Mouse (Mus musculus) stomach, embryonic 15.5 days (tissue): Measurements from ENCODE around the gene Net1. TPM values are rescaled to one million over a fixed set of nuclear protein-coding genes. Genes with fewer than 3 reads are reported as not detected.
A peak's percentile ranks its signal among the peaks of the same experiment; 100 is the strongest.
"Not testable (repeated sequence)": the region's sequence is repeated elsewhere in the genome, so short reads cannot be mapped to it uniquely, and the experiment has no call there.

Source experiments
- ATAC-seq: fragments of 200-750 bp; cut with Nextera tagmentation; 2 replicates; pipeline ENCODE4 v1.8.0; 2017; ENCODE audit warnings: low read depth, moderate number of reproducible peaks, moderate TSS enrichment; ENCODE audit not compliant: insufficient read depth, low FRiP score
- H3K27ac ChIP-seq: fragments of 300-500 bp; sonication (generic); 2 replicates; pipeline ENCODE4 v1.5.1; 2015; ENCODE audit warnings: mild to moderate bottlenecking, inconsistent platforms
- H3K27me3 ChIP-seq: fragments of 300-500 bp; sonication (generic); replicated peaks from 2 replicates; pipeline ENCODE4 v1.6.1; 2015; ENCODE audit warnings: inconsistent platforms
- H3K36me3 ChIP-seq: fragments of 300-500 bp; sonication (generic); 2 replicates; pipeline ENCODE4 v1.6.1; 2015; ENCODE audit warnings: inconsistent platforms
- H3K4me1 ChIP-seq: fragments of 300-500 bp; sonication (generic); 2 replicates; pipeline ENCODE4 v1.6.1; 2015; ENCODE audit warnings: inconsistent platforms
- H3K4me2 ChIP-seq: fragments of 300-500 bp; sonication (generic); 2 replicates; pipeline ENCODE4 v1.6.1; 2015; ENCODE audit warnings: mild to moderate bottlenecking, inconsistent platforms
- H3K4me3 ChIP-seq: fragments of 300-500 bp; sonication (generic); replicated peaks from 2 replicates; pipeline ENCODE4 v1.5.1; 2015; ENCODE audit warnings: inconsistent platforms
- H3K9ac ChIP-seq: fragments of 300-500 bp; sonication (generic); 2 replicates; pipeline ENCODE4 v1.6.1; 2015; ENCODE audit warnings: inconsistent platforms
- H3K9me3 ChIP-seq: fragments of 300-500 bp; sonication (generic); 2 replicates; pipeline ENCODE4 v1.6.1; 2016; ENCODE audit warnings: inconsistent platforms
- WGBS: fragments of 180-500 bp; shearing (Covaris S2); methylation state at CpG from one replicate; pipeline ENCODE4 v1.1.7; 2015; 5-methylcytosine and 5-hydroxymethylcytosine counted together
- microRNA-seq: library from miRNA; unstranded; fragments of <30 nt; microRNA quantifications from one replicate; pipeline ENCODE4, GENCODE M21; 2016
- polyA plus RNA-seq: library from polyadenylated mRNA; unstranded; fragments of >200 nt; fragmentation: Nextera tagmentation; extraction: Ambion mirVana; gene quantifications from 2 replicates; pipeline ENCODE4 v1.2.1, GENCODE M21; 2015

Net1 gene
- polyA plus RNA-seq, 1 experiment from 2014 or later, result 104 TPM

DNA sequence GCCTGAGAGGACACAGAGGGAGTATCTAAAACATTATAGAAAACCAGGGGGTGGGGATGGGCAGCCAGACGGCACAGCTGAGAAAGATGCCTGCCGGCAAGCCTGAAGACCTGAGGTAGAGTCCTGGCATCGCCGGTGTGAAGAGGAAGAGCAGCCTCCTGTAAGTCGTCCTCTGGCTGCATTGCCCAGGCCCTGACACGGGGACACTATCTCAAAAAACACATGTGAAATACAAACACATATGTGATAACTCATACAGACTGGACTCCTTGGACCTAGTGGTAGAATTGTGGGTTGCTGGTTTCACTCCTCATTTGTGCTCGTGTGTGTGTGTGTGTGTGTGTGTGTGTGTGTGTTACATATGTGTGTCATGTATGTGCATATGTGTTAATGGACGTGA is 56.8 kb downstream of the Net1 start:
- no peak overlapping the region for H3K4me3 ChIP-seq
- H3K4me2 ChIP-seq, result no peak overlapping the region
- H3K9me3 ChIP-seq, result no peaks in the 10 kb centered on the region
- no peak overlapping the region for H3K9ac ChIP-seq
- H3K36me3 ChIP-seq, result no peaks in the 10 kb centered on the region
- H3K27me3 ChIP-seq, result no peaks in the 10 kb centered on the region
- 79% methylated on average over 8 of the region's 8 CpGs for WGBS
- H3K27ac ChIP-seq, result no peak overlapping the region
- peaks cover 6% of the 10 kb centered on the region; the same call in 1 of the 2 replicates for H3K4me1 ChIP-seq
- ATAC-seq, result no peak; the same call in 1 of the 2 replicates

DNA sequence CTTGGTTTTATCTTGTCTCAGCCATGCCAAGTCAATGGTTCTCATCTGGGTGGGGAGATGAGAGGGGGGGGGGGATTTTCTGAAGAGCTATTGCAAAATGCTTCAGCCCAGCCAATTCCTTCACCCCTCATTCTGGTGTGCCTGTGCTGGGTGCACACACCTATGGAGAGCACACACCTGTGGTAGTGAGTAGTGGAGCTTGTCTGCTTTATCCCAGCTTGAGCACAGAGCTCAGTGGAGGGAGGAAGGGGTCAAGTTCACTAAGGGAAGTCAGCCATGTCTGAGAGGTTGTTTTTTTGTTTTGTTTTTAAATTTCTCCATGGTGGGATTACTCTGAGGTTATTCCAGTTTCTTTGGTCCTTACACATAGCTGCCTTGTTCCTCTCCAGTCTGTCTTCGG is 61.8 kb downstream of the Net1 start:
- Histone ChIP-seq H3K27ac (no peak overlapping the region), H3K9me3 (no peaks in the 10 kb centered on the region), H3K4me1 (no peaks in the 10 kb centered on the region), H3K4me3 (no peak overlapping the region), H3K9ac (no peak overlapping the region), H3K27me3 (no peaks in the 10 kb centered on the region), H3K36me3 (no peaks in the 10 kb centered on the region), H3K4me2 (no peak overlapping the region)
- ATAC-seq, result no peak
- 72% methylated on average over 1 of the region's 1 CpGs for WGBS

DNA sequence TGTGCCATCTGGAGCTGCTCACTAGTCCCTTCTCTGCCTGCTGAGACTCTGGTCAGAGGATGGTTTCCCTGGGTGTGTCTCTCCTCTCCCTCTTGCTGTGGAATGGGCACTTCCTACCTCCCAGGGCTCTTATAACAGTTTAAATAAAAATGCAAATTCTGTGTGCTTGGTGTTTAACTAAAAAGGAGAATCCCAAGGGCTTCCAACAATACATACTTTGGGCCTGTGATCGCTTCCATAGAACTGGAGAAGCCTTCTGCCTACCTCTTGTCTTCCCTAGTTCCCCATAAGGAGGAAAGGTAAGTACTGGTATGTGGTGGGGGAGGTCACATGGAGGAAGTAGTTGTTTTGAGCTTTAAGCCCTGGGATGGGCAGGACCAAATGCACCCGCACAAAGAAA is 63.2 kb downstream of the Net1 start:
- ATAC-seq, result no peak
- no peak overlapping the region for H3K27ac ChIP-seq
- H3K36me3 ChIP-seq, result no peaks in the 10 kb centered on the region
- 79% methylated on average over 2 of the region's 2 CpGs for WGBS
- no peak overlapping the region for H3K4me2 ChIP-seq
- no peaks in the 10 kb centered on the region for H3K9me3 ChIP-seq
- no peaks in the 10 kb centered on the region for H3K27me3 ChIP-seq
- H3K4me1 ChIP-seq, result no peaks in the 10 kb centered on the region
- H3K4me3 ChIP-seq, result no peak overlapping the region
- H3K9ac ChIP-seq, result no peak overlapping the region

DNA sequence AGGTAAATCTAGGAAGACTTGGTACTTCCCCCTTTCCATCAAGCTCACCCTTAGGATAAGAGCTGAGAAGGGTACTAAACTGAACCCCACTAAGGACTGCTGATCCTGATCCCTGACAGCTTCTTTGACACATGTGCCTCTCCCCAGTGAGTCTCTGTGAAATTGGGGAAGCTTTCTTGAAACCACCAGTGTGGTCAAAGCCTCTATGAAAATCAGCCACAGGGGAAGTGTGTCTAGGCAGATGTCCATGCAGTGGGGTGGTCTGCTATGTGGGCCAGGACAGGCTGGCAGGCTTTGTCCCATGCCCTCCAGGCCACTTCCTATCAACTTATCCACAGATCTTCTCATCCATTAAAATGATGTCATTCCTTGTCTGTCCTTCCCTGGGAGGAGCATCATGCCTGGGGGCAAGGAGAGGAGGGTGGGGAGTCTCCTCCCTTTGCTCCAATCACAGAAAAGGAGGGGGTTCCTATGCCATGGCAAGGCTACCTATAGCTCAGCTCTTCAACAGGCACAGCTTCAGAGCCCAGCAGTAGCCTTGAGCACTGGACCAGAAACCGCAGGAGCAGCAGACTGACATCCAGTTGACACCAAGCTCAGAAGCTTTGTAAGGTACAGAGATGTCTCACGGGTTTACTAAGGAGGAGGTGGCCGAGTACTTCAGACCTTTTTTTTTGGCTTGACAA is 64.2 kb downstream of the Net1 start, which contains the start of gene Calm5:
Gene Calm5, plus strand, starts transcription at position 526 of the 686 bp plus-strand sequence.
- not testable (repeated sequence) for H3K27ac ChIP-seq, H3K4me1 ChIP-seq, H3K36me3 ChIP-seq, H3K4me2 ChIP-seq, ATAC-seq, H3K27me3 ChIP-seq, H3K9ac ChIP-seq, H3K9me3 ChIP-seq, H3K4me3 ChIP-seq
- 88% methylated on average over 3 of the region's 3 CpGs for WGBS

DNA sequence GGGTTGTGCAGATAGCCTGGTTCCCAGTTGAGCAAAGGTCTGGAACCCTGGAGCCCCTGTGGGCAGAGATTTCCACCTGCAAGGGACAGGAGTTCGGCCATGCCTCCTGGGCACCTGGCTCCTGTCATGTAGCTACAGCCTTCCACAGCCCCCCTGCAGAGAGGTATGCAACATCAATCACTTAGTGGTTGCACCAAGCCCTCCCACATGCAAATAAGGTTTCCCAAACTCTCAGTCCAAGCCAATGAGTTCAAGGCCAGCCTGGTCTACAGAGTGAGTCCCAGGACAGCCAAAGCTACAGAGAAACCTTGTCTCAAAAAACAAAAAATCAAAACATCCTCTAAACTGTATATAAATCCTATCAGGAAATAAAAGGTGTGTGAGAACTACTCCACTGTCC is 67.7 kb downstream of the Net1 start:
- H3K9me3 ChIP-seq, result no peaks in the 10 kb centered on the region
- no peaks in the 10 kb centered on the region for H3K4me1 ChIP-seq
- no peak overlapping the region for H3K27ac ChIP-seq
- ATAC-seq, result no peak
- H3K36me3 ChIP-seq, result no peaks in the 10 kb centered on the region
- no peaks in the 10 kb centered on the region for H3K27me3 ChIP-seq
- H3K4me3 ChIP-seq, result no peak overlapping the region
- WGBS, result 74% methylated on average over 1 of the region's 1 CpGs
- H3K4me2 ChIP-seq, result no peak overlapping the region
- H3K9ac ChIP-seq, result no peak overlapping the region

DNA sequence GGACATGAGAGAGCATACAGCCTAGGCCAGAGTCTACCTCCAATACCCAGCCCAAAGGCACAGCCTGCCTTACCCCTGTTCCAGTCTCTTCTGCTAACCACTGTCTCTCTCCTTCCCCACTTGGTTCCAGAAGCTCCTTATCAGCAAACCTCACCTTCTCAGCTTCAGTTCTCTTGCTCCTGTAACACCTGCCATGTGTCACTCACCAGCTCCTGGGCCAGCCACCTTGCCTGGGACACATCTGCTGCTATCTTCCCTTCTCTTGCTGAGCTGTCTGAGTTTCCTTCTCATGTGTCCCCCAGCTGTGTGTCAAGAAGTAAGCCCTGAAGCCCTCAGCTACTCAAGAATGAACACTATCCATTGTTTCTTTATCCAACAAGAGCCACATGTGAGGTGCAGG is 77.4 kb downstream of the Net1 start:
- not testable (repeated sequence) for H3K27ac ChIP-seq, H3K9ac ChIP-seq, H3K4me2 ChIP-seq, H3K9me3 ChIP-seq, H3K27me3 ChIP-seq, H3K36me3 ChIP-seq, H3K4me3 ChIP-seq, ATAC-seq, H3K4me1 ChIP-seq

DNA sequence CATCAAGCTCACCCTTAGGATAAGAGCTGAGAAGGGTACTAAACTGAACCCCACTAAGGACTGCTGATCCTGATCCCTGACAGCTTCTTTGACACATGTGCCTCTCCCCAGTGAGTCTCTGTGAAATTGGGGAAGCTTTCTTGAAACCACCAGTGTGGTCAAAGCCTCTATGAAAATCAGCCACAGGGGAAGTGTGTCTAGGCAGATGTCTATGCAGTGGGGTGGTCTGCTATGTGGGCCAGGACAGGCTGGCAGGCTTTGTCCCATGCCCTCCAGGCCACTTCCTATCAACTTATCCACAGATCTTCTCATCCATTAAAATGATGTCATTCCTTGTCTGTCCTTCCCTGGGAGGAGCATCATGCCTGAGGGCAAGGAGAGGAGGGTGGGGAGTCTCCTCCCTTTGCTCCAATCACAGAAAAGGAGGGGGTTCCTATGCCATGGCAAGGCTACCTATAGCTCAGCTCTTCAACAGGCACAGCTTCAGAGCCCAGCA is 80.7 kb downstream of the Net1 start, which contains the start of gene Calm4:
Gene Calm4, plus strand, starts transcription at position 446 of the 496 bp plus-strand sequence.
- not testable (repeated sequence) for H3K36me3 ChIP-seq, ATAC-seq, H3K4me1 ChIP-seq, H3K9me3 ChIP-seq, H3K27me3 ChIP-seq, H3K9ac ChIP-seq, H3K4me3 ChIP-seq, H3K4me2 ChIP-seq, H3K27ac ChIP-seq

DNA sequence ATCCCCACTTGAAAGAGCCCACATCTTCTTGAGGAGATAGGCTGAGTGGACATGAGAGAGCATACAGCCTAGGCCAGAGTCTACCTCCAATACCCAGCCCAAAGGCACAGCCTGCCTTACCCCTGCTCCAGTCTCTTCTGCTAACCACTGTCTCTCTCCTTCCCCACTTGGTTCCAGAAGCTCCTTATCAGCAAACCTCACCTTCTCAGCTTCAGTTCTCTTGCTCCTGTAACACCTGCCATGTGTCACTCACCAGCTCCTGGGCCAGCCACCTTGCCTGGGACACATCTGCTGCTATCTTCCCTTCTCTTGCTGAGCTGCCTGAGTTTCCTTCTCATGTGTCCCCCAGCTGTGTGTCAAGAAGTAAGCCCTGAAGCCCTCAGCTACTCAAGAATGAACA is 84.4 kb downstream of the Net1 start:
- not testable (repeated sequence) for ATAC-seq

DNA sequence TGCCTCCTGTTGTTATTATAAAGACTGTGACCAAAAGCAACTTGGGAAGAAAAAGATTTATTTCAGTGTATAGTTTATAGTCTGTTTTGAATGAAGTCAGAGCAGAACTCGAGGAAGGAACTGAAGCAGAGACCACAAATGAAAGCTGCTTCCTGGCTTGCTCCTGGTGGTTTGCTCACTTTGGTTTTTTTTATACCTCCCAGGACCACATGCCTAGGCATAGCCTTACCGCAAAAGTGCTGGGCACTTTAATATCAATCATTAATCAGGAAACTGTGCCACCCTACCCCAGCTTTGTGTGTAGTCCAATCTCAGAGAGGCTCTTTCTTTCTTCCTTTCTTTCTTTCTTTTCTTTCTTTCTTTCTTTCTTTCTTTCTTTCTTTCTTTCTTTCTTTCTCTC is 85.6 kb downstream of the Net1 start:
- H3K27me3 ChIP-seq, result no peaks in the 10 kb centered on the region
- H3K9ac ChIP-seq, result no peak overlapping the region
- no peaks in the 10 kb centered on the region for H3K36me3 ChIP-seq
- H3K27ac ChIP-seq, result peak overlapping the region; percentile 59
- WGBS, result 35% methylated on average over 2 of the region's 2 CpGs
- H3K4me1 ChIP-seq, result no peaks in the 10 kb centered on the region
- ATAC-seq, result no peak
- H3K4me2 ChIP-seq, result no peak overlapping the region
- no peaks in the 10 kb centered on the region for H3K9me3 ChIP-seq
- no peak overlapping the region for H3K4me3 ChIP-seq

More for the DNA sequence above, 84.4 kb downstream of the Net1 start:
- H3K9ac ChIP-seq, H3K36me3 ChIP-seq, H3K27me3 ChIP-seq, H3K4me1 ChIP-seq, H3K27ac ChIP-seq, H3K4me3 ChIP-seq, H3K4me2 ChIP-seq, H3K9me3 ChIP-seq: not testable (repeated sequence)

Small RNA genes lying within 50 kb of the gene (microRNA-seq; reads per million reads assigned to microRNA genes)
- gene Gm22460, result not detected

Other genes starting within 250 kb of the Net1 start
- gene Calml3, start 113.9 kb downstream of the Net1 start, polyA plus RNA-seq, result 3.8 and 10.9 TPM in 2 replicates
- gene Calm4, start 80.5 kb downstream of the Net1 start, polyA plus RNA-seq, result 0.39 TPM in 1 of 2 replicates, not detected in the other
- not detected in 2 replicates for gene Calm5, start 64.0 kb downstream of the Net1 start, polyA plus RNA-seq
- gene Tubal3, start 54 bp upstream of the Net1 start, polyA plus RNA-seq, result 4.1 and 8.4 TPM in 2 replicates
- gene Ucn3, start 27.1 kb upstream of the Net1 start, polyA plus RNA-seq, result not detected in 2 replicates
- gene Akr1c14, start 130.8 kb upstream of the Net1 start, polyA plus RNA-seq, result 3.1 and 3.2 TPM in 2 replicates
- 1.0 and 1.3 TPM in 2 replicates for gene Akr1c18, start 232.4 kb upstream of the Net1 start, polyA plus RNA-seq